Mouse (Mus musculus) stomach, embryonic 16.5 days (tissue): Measurements from ENCODE around the gene Klrb1c. TPM values are rescaled to one million over a fixed set of nuclear protein-coding genes. Genes with fewer than 3 reads are reported as not detected.
"Not testable (repeated sequence)": the region's sequence is repeated elsewhere in the genome, so short reads cannot be mapped to it uniquely, and the experiment has no call there.

Source experiments
- ATAC-seq: fragments of 200-750 bp; cut with Nextera tagmentation; 2 replicates; pipeline ENCODE4 v1.8.0; 2017; ENCODE audit warnings: moderate number of reproducible peaks, moderate TSS enrichment; ENCODE audit not compliant: insufficient read depth, low FRiP score
- H3K27ac ChIP-seq: fragments of 300-500 bp; sonication (generic); 2 replicates; pipeline ENCODE4 v1.5.1; 2014; ENCODE audit warnings: low read length
- H3K27me3 ChIP-seq: fragments of 300-500 bp; sonication (generic); 2 replicates; pipeline ENCODE4 v1.6.1; 2014; ENCODE audit warnings: low read length, control low read depth, mixed read lengths; ENCODE audit not compliant: control insufficient read depth, insufficient read depth
- H3K36me3 ChIP-seq: fragments of 300-500 bp; sonication (generic); 2 replicates; pipeline ENCODE4 v1.6.1; 2014; ENCODE audit warnings: low read length; ENCODE audit not compliant: control insufficient read depth, insufficient read depth
- H3K4me1 ChIP-seq: fragments of 300-500 bp; sonication (generic); 2 replicates; pipeline ENCODE4 v1.6.1; 2014; ENCODE audit warnings: low read length, control low read depth, mixed read lengths; ENCODE audit not compliant: control insufficient read depth, insufficient read depth
- H3K4me2 ChIP-seq: fragments of 300-500 bp; sonication (generic); 2 replicates; pipeline ENCODE4 v1.6.1; 2014; ENCODE audit warnings: low read depth, low read length, mixed read lengths
- H3K4me3 ChIP-seq: fragments of 300-500 bp; sonication (generic); replicated peaks from 2 replicates; pipeline ENCODE4 v1.5.1; 2014; ENCODE audit warnings: mild to moderate bottlenecking, low read length
- H3K9ac ChIP-seq: fragments of 300-500 bp; sonication (generic); 2 replicates; pipeline ENCODE4 v1.6.1; 2014; ENCODE audit warnings: low read length
- H3K9me3 ChIP-seq: fragments of 300-500 bp; sonication (generic); replicated peaks from 2 replicates; pipeline ENCODE4 v1.6.1; 2016; ENCODE audit warnings: low read length, control low read depth; ENCODE audit not compliant: control insufficient read depth
- WGBS: fragments of 180-500 bp; shearing (Covaris S2); extraction: QIAGEN DNeasy Blood & Tissue Kit; methylation state at CpG from one replicate; pipeline ENCODE4 v1.1.7; 2014; 5-methylcytosine and 5-hydroxymethylcytosine counted together
- polyA plus RNA-seq: library from polyadenylated mRNA; unstranded; fragments of >200 nt; fragmentation: Nextera tagmentation; extraction: Ambion mirVana; gene quantifications from 2 replicates; pipeline ENCODE4 v1.2.1, GENCODE M21; 2015

Gene Klrb1c
- polyA plus RNA-seq, 1 experiment from 2014 or later, result 0.27 TPM

DNA sequence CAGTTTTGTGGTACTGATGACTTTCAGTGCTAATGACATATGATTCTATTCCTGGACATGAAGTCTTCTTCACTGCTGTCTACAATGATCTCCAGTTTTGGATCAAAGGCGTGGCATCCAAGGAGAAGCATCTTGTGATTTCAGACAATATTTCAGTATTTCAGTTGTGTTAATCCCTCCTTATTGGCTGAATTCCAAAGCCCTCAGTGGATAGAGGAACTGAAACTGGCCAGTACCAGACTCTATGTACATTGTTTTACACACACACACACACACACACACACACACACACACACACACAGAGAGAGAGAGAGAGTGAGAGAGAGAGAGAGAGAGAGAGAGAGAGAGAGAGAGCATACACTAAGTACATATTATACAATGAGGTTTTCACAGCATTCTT is 2.6 kb downstream of the Klrb1c start:
- H3K27ac ChIP-seq, ATAC-seq, H3K36me3 ChIP-seq, H3K4me3 ChIP-seq, H3K9ac ChIP-seq, H3K27me3 ChIP-seq, H3K9me3 ChIP-seq, H3K4me2 ChIP-seq, H3K4me1 ChIP-seq: not testable (repeated sequence)
- WGBS, result 74% methylated on average over 1 of the region's 1 CpGs

DNA sequence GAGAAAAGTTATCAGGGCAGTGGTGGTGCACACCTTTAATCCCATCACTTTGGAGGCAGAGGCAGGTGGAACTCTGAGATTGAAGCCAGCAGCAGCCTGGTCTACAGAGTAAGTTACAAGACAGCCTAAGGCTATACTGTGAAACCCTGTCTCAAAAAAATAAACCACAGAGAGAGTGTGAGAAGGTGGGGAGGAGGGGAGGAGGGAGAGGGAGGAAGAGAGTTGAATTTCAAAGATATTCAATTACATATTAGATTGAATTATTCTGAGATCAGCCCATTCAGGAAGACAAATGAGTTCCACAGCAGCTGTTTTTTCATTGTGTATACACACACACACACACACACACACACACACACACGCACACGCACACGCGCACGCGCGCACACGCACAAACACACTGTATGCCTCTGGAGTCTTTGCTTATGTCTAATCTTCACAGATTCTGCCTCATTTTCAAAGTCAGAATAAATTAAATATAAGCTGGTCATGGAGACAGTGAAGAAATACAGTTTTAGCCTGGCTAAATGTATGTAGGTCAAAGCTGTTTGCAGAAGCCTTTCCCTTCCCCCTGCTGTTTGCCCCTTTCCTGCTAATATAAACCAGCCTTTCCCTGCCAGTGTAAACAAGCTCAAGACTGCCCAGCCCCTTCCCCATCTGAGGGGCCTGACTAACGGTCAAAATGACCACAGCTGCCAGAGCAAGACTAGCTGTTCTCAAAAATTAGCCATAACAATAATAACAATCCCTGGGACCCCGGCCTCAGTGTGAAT is 19.3 kb downstream of the Klrb1c start:
- Histone ChIP-seq H3K4me3 (0 out of 2 replicates have a peak overlapping the region, but pooled peaks have one; percentile 5), H3K27ac (peak overlapping the region; percentile 77), H3K27me3 (no peaks in the 10 kb centered on the region), H3K4me2 (peak overlapping the region; percentile 27), H3K9me3 (peaks cover 3% of the 10 kb centered on the region), H3K9ac (no peak overlapping the region; the same call in 1 of the 2 replicates), H3K36me3 (no peaks in the 10 kb centered on the region), H3K4me1 (peaks cover under 1% of the 10 kb centered on the region; the same call in 1 of the 2 replicates)
- 54% methylated on average over 10 of the region's 10 CpGs for WGBS
- ATAC-seq, result peak; percentile 75

DNA sequence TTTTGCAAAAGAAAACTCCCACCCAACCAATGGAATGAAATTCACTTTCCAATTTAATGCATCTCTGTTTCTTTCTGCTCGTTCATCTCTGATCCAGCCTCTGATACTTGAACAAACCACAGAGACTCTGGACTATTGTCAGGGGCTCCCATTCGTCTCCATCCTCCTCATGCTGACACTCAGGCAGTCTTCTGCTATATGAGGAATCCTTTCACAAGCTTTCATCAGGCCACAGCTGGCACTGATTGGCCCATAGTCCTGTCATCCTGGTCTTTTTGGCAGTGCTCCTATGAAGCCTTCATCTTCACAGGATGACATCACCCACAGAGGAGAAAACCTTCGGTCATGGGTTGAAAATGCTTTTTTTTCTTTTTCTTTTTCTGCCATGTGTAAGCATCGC is 21.0 kb downstream of the Klrb1c start:
- Histone ChIP-seq H3K4me1 (peaks cover 2% of the 10 kb centered on the region; the same call in 1 of the 2 replicates), H3K27ac (no peak overlapping the region), H3K4me3 (no peak overlapping the region), H3K9ac (no peak overlapping the region), H3K9me3 (peaks cover 2% of the 10 kb centered on the region; the same call in 1 of the 2 replicates), H3K36me3 (no peaks in the 10 kb centered on the region), H3K27me3 (no peaks in the 10 kb centered on the region), H3K4me2 (no peak overlapping the region)
- 77% methylated on average over 4 of the region's 4 CpGs for WGBS
- ATAC-seq, result no peak

DNA sequence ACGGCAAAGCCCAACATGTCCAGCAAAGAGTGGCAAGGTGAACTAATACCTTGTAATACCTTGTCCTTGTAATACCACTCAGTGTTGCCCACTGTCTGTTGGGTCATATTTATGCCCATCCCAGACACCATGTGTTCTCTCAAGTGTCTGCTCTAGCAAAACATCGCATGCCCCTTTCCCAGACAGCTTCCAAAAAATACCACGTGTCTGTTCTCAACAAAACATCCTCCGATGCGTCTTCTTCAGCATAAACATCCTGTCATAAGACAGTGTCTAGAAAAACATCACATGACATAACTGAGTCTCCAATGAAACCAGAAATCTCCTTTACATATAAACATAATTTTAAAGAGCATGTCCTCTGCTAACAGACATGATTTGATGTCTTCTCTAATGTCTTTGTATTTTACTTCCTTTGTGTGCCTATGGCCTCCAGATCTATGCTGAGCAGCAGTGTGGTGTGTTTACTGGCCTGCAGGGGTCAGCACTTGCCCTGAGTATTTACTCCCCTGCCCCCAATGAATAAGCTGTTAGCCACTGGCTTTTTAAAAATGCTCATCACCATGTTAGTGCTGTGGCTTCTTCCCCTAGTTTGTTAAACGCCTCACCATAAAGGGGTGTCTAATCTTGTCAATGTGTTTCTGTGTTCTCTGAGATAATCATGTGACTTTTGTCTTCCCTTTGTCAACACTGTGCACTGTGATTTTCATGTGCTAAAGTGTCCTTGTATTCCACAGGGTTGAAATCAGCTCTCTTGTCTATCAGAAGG is 22.3 kb downstream of the Klrb1c start:
- H3K4me1 ChIP-seq, ATAC-seq, H3K27me3 ChIP-seq, H3K27ac ChIP-seq, H3K9me3 ChIP-seq, H3K4me2 ChIP-seq, H3K9ac ChIP-seq, H3K36me3 ChIP-seq, H3K4me3 ChIP-seq: not testable (repeated sequence)
- WGBS, result 47% methylated on average over 6 of the region's 6 CpGs

DNA sequence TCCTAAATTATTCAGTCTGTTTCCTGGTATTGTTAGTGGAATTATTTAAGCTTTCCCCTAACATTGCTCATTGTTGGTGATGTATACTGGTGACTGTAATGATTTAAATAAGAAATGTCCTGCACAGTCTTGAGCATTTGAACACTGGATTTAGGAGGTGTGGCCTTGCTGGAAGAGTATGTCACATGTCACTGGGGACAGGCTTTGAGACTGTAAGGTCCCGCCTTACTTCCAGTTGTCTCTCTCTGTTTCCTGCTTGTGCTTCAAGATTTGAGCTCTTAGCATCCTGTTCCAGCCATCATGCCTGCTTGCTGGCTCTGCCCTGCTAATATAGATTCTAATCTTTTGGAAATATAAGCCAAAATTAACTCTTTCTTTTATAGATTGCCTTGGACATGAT is 23.8 kb downstream of the Klrb1c start:
- H3K9me3 ChIP-seq, result no peaks in the 10 kb centered on the region
- H3K4me3 ChIP-seq, result no peak overlapping the region
- H3K4me1 ChIP-seq, result peaks cover 6% of the 10 kb centered on the region
- ATAC-seq, result no peak
- H3K27ac ChIP-seq, result no peak overlapping the region
- H3K27me3 ChIP-seq, result no peaks in the 10 kb centered on the region
- WGBS, result 95% methylated on average over 1 of the region's 1 CpGs
- H3K9ac ChIP-seq, result no peak overlapping the region
- H3K36me3 ChIP-seq, result no peaks in the 10 kb centered on the region
- no peak overlapping the region for H3K4me2 ChIP-seq

DNA sequence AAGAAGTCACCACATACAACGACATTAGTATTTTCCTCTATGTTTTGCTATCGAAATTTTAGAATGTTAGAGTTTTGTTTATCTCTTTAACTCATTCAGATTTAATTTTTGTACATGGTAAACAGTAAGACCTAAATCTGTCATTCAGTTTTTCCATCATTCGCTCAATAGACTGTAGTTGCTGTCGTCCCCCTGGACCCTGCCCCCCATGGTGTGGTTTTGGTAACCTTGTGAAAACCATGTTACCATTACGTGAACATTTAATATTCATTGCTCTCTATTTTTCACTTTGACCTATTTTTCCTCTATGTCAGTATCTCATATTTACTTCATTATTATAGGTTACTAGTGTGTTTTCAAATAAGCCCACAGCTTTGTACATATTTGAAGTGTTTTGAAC is 24.4 kb downstream of the Klrb1c start:
- Histone ChIP-seq H3K9me3 (no peaks in the 10 kb centered on the region), H3K27ac (no peak overlapping the region), H3K9ac (no peak overlapping the region; the same call in 1 of the 2 replicates), H3K36me3 (no peaks in the 10 kb centered on the region), H3K4me3 (peak overlapping the region; percentile 57), H3K4me1 (peaks cover 6% of the 10 kb centered on the region), H3K4me2 (peak overlapping the region; percentile 51), H3K27me3 (no peaks in the 10 kb centered on the region)
- 18% methylated on average over 5 of the region's 5 CpGs for WGBS
- no peak for ATAC-seq

DNA sequence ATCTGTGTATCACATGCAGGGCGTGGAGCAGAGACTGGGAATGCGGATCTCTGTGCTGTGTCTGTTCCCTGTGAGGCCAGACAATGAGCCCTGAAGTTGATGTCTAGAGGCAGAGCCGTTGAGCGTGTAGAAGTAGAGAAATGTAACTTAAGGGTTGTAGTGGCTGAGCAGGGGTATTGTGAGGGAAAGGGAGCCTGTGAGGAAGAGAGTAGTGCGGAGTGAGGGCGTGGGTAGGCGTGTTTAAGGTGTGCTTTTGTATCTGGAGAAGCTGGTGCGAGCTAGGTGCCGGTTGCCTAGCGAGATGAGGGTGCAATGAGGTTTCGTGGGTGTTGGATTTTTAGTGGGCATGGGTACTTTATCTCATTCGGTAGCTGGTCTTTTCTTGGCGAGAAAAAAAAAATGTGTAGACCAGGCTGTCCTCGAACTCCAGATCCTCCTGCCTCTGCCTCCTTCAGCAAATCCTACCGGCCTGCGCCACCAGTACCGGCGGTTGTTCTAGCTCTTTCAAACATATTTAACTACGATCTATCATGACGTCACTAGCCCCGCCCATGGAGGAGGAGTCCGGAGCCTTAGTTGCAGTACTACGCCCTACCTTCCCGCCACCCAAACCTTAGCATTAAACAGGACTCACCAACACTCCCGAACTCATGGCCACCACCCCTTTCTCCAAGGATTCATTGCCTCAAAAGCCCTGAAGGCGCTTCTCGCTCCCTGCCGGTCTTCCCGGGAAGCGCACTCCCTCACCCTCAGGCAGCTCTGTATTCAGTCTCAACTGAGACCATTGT is 25.1 kb downstream of the Klrb1c start:
- Histone ChIP-seq H3K9me3 (no peaks in the 10 kb centered on the region), H3K27me3 (no peaks in the 10 kb centered on the region), H3K36me3 (no peaks in the 10 kb centered on the region), H3K4me2 (peak overlapping the region; percentile 61), H3K4me3 (peak overlapping the region; percentile 57), H3K27ac (peak overlapping the region; percentile 81), H3K4me1 (peaks cover 6% of the 10 kb centered on the region), H3K9ac (peak overlapping the region; percentile 67)
- WGBS, result 2% methylated on average over 30 of the region's 30 CpGs
- peak; percentile 95 for ATAC-seq

DNA sequence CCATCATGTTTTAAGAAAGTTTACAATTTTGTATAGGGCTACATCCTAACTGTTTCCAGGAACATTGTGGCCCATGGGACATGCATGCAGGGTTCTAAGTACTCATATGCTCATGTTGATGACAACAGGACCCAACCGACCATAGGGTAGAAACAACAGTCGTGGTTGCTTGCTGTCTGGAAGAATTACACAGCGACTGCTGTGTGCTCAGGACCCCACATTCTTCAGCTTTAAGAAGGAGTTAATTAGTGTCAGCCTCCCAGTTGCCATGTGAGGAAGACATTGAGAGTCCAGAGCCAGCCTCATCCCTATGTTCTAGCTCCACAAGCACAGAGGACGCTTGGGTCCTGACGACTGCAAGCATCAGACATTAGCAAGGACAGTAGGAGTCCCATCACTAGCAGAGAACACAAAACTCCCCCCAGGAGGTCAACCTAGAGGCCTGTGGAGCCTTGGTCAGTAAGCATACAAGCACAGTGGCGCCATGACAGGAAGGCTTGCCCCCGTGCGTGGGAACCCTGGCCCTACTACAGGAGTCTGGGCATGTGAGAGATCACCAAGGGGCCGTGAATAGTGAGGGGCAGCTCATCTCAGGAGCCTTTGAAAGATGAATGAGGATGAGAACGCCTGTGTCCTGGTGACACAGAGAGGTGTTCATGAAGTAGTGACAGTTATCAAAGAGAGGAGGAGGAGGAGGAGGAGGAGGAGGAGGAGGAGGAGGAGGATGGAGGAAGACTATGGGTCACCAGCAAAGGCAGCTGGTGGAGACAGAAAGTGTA is 25.9 kb downstream of the Klrb1c start:
- ATAC-seq, H3K27ac ChIP-seq, H3K9me3 ChIP-seq, H3K36me3 ChIP-seq, H3K9ac ChIP-seq, H3K27me3 ChIP-seq, H3K4me1 ChIP-seq: not testable (repeated sequence)
- peak overlapping the region; percentile 57 for H3K4me3 ChIP-seq
- WGBS, result 79% methylated on average over 9 of the region's 10 CpGs
- H3K4me2 ChIP-seq, result peak overlapping the region; percentile 61
